Mouse (Mus musculus) forebrain, embryonic 15.5 days (tissue): ENCODE measurements around the gene Lgr4. TPM values are rescaled to one million over a fixed set of nuclear protein-coding genes. Genes with fewer than 3 reads are reported as not detected.

Experiments
- ATAC-seq: fragments of 200-750 bp; cut with Nextera tagmentation; replicated peaks from 2 replicates; pipeline ENCODE4 v1.8.0; 2017; ENCODE audit warnings: mild to moderate bottlenecking, moderate TSS enrichment, moderate library complexity
- H3K27ac ChIP-seq: fragments of 300-500 bp; sonication (generic); replicated peaks from 2 replicates; pipeline ENCODE4 v1.5.1; 2015; ENCODE audit warnings: mild to moderate bottlenecking, inconsistent platforms
- H3K27me3 ChIP-seq: fragments of 300-500 bp; sonication (generic); 2 replicates; pipeline ENCODE4 v1.6.1; 2015; ENCODE audit warnings: inconsistent platforms
- H3K36me3 ChIP-seq: fragments of 300-500 bp; sonication (generic); 2 replicates; pipeline ENCODE4 v1.6.1; 2015; ENCODE audit warnings: mild to moderate bottlenecking, inconsistent platforms
- H3K4me1 ChIP-seq: fragments of 300-500 bp; sonication (generic); 2 replicates; pipeline ENCODE4 v1.6.1; 2015; ENCODE audit warnings: inconsistent platforms
- H3K4me2 ChIP-seq: fragments of 300-500 bp; sonication (generic); replicated peaks from 2 replicates; pipeline ENCODE4 v1.6.1; 2015; ENCODE audit warnings: mild to moderate bottlenecking, inconsistent platforms
- H3K4me3 ChIP-seq: fragments of 300-500 bp; sonication (generic); 2 replicates; pipeline ENCODE4 v1.5.1; 2015; ENCODE audit warnings: mild to moderate bottlenecking, inconsistent platforms
- H3K9ac ChIP-seq: fragments of 300-500 bp; sonication (generic); replicated peaks from 2 replicates; pipeline ENCODE4 v1.6.1; 2015; ENCODE audit warnings: mild to moderate bottlenecking, inconsistent platforms
- H3K9me3 ChIP-seq: fragments of 300-500 bp; sonication (generic); 2 replicates; pipeline ENCODE4 v1.6.1; 2016; ENCODE audit warnings: inconsistent platforms
- WGBS: fragments of 180-500 bp; shearing (Covaris S2); methylation state at CpG from one replicate; pipeline ENCODE4 v1.1.7; 2015; ENCODE audit warnings: mixed read lengths; 5-methylcytosine and 5-hydroxymethylcytosine counted together
- polyA plus RNA-seq: library from polyadenylated mRNA; unstranded; fragments of >200 nt; fragmentation: Nextera tagmentation; extraction: Ambion mirVana; gene quantifications from 2 replicates; pipeline ENCODE4 v1.2.1, GENCODE M21; 2015

The Lgr4 gene
- polyA plus RNA-seq, 1 experiment from 2014 or later = 3.0 TPM

DNA sequence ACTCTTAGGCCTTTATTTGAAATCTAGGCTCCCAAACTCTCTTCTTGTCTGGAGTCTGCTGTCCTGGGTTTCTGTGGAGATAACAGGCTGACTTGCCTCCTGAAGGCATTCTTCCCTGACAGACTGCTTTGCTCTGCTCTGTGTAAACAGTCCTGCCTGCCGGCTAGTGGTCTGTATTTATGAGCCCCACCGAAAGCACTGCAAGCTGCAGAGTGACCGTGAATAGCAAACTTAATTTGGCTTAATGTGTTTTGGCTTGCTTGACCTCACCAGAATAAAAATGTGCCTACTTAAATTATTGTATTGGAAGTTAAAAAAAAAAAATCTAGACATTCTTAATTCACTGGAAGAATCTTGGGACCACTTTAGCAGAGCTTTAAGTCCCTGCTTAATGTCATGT lies 71.7 kb downstream of the Lgr4 start:
- H3K36me3 ChIP-seq = no peaks in the 10 kb centered on the region
- H3K27ac ChIP-seq = no peak overlapping the region
- H3K4me2 ChIP-seq = no peak overlapping the region
- WGBS = 2% methylated on average over 3 of the region's 3 CpGs
- ATAC-seq = no peak
- H3K4me3 ChIP-seq = no peak overlapping the region
- no peak overlapping the region for H3K9ac ChIP-seq
- H3K27me3 ChIP-seq = peaks cover 51% of the 10 kb centered on the region; the same call in 1 of the 2 replicates
- no peaks in the 10 kb centered on the region for H3K9me3 ChIP-seq
- H3K4me1 ChIP-seq = no peaks in the 10 kb centered on the region; the same call in 1 of the 2 replicates

DNA sequence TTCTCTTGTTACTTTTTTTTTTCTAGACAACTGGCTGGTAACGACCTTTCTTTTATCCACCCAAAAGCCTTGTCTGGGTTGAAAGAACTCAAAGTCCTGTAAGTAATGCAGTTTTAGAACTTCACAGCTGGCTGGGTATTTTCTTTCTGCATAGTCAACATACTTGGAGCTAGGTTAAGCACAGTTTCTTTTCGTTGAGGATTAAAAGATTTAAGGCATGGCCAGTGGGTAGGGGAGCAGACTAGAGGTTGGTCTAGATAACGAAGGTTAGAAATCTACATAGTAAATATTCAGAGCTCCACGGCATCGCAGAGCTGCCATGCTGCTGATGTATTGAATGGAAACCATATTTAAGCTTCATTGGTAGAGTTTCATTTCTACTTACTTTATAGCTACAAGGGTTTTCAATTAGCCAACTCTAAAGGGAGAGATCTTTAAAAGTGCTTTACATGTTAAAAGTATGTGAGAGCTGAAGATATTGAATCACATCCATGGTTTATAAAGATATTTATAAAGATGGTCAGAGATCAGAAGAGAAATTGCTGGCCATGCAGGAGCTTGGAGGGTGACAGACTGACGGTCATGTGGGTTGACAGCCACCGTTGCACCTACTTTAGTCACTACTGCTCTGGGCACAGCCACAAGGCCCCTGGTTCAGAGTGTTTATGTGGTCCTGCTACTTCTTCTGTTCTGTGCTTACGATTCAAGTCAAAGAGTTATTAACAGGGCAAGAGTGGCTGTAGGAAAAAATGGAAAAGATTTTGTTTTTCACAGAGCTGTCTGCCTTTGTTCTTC lies 72.4 kb downstream of the Lgr4 start:
- H3K9me3 ChIP-seq = no peaks in the 10 kb centered on the region
- no peak overlapping the region for H3K27ac ChIP-seq
- no peak overlapping the region for H3K9ac ChIP-seq
- no peak overlapping the region for H3K4me3 ChIP-seq
- H3K27me3 ChIP-seq = peaks cover 46% of the 10 kb centered on the region; the same call in 1 of the 2 replicates
- no peak for ATAC-seq
- WGBS = 25% methylated on average over 8 of the region's 8 CpGs
- H3K4me2 ChIP-seq = no peak overlapping the region
- no peaks in the 10 kb centered on the region for H3K36me3 ChIP-seq
- no peaks in the 10 kb centered on the region; the same call in 1 of the 2 replicates for H3K4me1 ChIP-seq

DNA sequence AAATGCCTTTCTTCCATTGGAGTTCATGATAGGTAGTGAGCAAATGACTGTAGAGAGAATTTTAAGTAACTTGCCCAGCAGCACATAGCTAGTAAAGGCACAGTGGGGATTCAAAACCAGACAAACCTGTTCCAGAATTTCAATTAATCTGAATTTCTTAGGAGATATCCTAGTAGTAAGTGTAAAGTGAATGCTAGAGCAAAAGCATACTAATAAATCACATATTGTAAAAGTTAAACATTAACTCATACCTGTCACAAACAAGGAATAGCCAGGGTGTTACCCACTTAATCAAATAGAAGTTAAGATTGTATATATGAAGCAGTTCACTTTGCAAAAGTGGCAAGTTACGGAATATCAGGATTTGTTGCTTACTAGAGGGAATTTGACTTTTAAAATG lies 74.3 kb downstream of the Lgr4 start:
- Histone ChIP-seq H3K9ac (no peak overlapping the region), H3K36me3 (no peaks in the 10 kb centered on the region), H3K9me3 (no peaks in the 10 kb centered on the region), H3K27ac (no peak overlapping the region), H3K4me3 (no peak overlapping the region), H3K27me3 (peaks cover 39% of the 10 kb centered on the region; the same call in 1 of the 2 replicates), H3K4me2 (no peak overlapping the region), H3K4me1 (no peaks in the 10 kb centered on the region; the same call in 1 of the 2 replicates)
- ATAC-seq = no peak
- WGBS = 77% methylated on average over 1 of the region's 1 CpGs

DNA sequence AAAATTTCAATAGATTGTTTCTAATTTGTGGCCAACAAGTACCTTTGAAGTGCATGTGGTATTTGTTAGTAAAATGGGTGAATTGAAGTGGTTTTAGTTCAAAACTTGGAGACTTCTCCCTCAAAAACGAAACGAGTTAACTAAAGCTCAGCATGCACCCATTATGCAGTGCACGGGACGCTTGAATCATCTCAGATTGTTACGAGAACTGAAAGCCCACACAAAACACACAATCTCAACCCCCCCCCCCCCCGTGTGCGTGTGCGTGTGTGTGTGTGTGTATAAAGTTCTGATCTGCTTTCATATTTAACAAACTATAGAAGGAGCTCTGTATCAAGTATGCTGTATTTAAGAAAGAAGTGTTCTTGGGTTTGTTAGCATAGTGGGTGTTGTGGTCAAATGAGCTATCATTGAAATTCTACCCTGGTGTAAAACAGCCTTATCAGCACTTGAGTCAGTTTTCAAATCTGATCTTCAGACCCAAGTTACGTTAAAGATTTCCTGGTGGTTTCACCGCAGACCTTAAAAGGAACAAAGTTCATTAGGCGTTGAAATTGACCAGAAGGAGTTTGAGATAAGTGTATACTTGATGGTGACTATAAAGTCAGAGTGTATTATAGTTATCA lies 75.1 kb downstream of the Lgr4 start:
- H3K4me2 ChIP-seq = no peak overlapping the region
- H3K27me3 ChIP-seq = peaks cover 32% of the 10 kb centered on the region; the same call in 1 of the 2 replicates
- no peaks in the 10 kb centered on the region; the same call in 1 of the 2 replicates for H3K4me1 ChIP-seq
- no peak overlapping the region for H3K9ac ChIP-seq
- no peak for ATAC-seq
- H3K9me3 ChIP-seq = no peaks in the 10 kb centered on the region
- H3K27ac ChIP-seq = no peak overlapping the region
- WGBS = 18% methylated on average over 11 of the region's 11 CpGs
- H3K36me3 ChIP-seq = no peaks in the 10 kb centered on the region
- no peak overlapping the region for H3K4me3 ChIP-seq

DNA sequence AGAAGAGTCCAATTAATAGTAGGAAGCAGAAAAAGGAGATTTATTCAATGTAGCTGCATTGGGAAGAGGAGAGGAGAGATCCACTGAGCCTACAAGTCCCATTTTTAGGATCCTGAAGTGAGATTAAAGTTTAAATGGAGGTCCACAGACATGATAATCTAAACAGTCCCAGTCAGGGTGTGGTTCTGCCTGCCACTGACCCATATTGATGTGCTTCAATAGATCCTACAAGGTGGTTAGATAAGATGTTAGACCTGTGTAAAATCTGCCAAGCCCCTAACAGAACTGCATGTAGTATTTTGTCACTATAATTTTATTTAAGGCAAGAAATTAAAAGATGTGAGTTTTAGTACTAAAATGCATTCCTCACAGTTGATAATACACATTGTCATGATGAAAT lies 76.0 kb downstream of the Lgr4 start:
- Histone ChIP-seq H3K36me3 (no peaks in the 10 kb centered on the region), H3K9ac (no peak overlapping the region), H3K4me3 (no peak overlapping the region), H3K4me1 (no peaks in the 10 kb centered on the region; the same call in 1 of the 2 replicates), H3K27me3 (peaks cover 24% of the 10 kb centered on the region; the same call in 1 of the 2 replicates), H3K9me3 (no peaks in the 10 kb centered on the region), H3K27ac (no peak overlapping the region), H3K4me2 (no peak overlapping the region)
- ATAC-seq = no peak

DNA sequence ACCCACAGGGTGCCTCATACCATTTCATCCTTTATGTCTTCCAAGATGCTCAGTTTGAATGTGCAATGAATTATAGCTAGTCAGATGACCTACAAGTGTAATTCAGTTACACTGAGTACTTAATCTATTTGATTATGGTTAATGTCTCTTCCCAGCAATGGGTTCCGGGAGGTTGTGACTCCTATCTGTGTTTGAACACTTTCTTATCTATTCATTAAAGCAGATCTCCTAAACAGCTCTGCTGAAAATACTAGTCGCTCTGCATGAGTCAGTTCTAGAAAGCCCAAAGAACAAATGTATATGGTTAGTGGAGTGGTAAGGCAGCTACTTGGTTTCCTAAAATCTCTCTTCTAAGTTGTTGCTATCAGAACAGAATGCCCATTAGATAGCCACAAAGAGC lies 77.6 kb downstream of the Lgr4 start:
- ATAC-seq = no peak
- Histone ChIP-seq H3K4me2 (no peak overlapping the region), H3K36me3 (no peaks in the 10 kb centered on the region), H3K4me3 (no peak overlapping the region), H3K27ac (no peak overlapping the region), H3K27me3 (peaks cover 20% of the 10 kb centered on the region; the same call in 1 of the 2 replicates), H3K9me3 (no peaks in the 10 kb centered on the region), H3K4me1 (no peaks in the 10 kb centered on the region), H3K9ac (no peak overlapping the region)
- WGBS = 85% methylated on average over 2 of the region's 2 CpGs

DNA sequence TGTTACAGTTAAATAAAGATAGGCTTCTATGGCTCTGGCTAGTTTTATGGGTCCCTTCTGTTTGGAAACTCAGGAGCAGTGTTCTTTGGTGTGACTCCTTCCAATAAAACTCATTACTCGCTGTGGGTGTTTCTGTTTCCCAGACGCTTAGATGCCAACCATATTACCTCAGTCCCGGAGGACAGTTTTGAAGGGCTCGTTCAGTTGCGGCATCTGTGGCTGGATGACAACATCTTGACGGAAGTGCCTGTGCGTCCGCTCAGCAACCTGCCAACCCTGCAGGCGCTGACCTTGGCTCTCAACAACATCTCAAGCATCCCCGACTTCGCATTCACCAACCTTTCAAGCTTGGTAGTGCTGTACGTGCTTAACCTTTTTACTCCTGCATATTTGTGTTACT lies 79.0 kb downstream of the Lgr4 start:
- 73% methylated on average over 12 of the region's 12 CpGs for WGBS
- H3K4me2 ChIP-seq = no peak overlapping the region

DNA sequence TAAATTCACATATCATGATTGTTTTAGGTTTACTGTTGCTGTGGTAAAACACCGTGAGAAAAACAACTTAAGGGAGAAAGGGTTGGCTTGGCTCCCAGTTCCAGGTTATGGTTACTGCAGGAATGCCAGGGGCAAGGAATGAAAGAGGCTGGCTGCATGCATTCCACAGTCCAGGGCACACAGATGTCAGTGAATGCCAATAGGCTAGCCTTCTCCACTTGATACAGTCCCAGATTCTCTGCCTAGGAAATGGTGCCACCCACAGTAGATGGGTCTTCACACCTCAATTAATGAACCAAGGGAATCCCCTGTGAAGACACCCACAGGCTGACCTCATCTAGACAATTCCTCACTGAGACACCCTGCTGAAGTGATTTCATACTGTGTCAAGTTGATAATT lies 87.2 kb downstream of the Lgr4 start:
- Histone ChIP-seq H3K9ac (no peak overlapping the region), H3K27ac (no peak overlapping the region), H3K4me2 (no peak overlapping the region), H3K9me3 (no peaks in the 10 kb centered on the region), H3K36me3 (no peaks in the 10 kb centered on the region), H3K4me1 (no peaks in the 10 kb centered on the region), H3K27me3 (no peaks in the 10 kb centered on the region), H3K4me3 (no peak overlapping the region)
- ATAC-seq = no peak; the same call in 1 of the 2 replicates
- 67% methylated on average over 1 of the region's 1 CpGs for WGBS

More for the DNA sequence above, 79.0 kb downstream of the Lgr4 start:
- Histone ChIP-seq H3K9me3 (no peaks in the 10 kb centered on the region), H3K4me1 (no peaks in the 10 kb centered on the region), H3K4me3 (no peak overlapping the region), H3K36me3 (no peaks in the 10 kb centered on the region), H3K27ac (no peak overlapping the region), H3K27me3 (peaks cover 12% of the 10 kb centered on the region; the same call in 1 of the 2 replicates), H3K9ac (no peak overlapping the region)
- no peak for ATAC-seq

DNA sequence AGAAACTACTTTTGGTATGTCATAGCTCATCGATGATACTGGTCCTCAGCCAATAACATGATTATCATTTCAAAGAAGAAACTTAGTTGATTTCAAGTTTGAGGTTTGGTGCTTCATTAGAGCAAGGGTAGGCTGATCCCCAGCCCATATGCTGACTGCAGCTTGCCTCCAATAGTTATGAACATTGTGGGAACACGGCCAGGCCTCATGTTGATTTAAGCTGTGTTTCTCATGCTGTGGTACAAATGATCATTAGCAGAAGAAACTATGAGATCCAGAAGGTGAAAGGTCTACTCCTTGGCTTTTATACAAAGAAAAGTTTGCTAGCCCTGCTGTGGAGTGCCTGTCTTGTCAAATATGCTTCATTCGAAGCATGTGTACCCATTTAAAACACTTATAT lies 87.7 kb downstream of the Lgr4 start:
- Histone ChIP-seq H3K27me3 (no peaks in the 10 kb centered on the region), H3K27ac (no peak overlapping the region), H3K4me2 (no peak overlapping the region), H3K9ac (no peak overlapping the region), H3K9me3 (no peaks in the 10 kb centered on the region), H3K36me3 (no peaks in the 10 kb centered on the region), H3K4me3 (no peak overlapping the region), H3K4me1 (no peaks in the 10 kb centered on the region)
- ATAC-seq = 0 out of 2 replicates have a peak, but pooled peaks have one; percentile 35
- WGBS = 60% methylated on average over 3 of the region's 3 CpGs

DNA sequence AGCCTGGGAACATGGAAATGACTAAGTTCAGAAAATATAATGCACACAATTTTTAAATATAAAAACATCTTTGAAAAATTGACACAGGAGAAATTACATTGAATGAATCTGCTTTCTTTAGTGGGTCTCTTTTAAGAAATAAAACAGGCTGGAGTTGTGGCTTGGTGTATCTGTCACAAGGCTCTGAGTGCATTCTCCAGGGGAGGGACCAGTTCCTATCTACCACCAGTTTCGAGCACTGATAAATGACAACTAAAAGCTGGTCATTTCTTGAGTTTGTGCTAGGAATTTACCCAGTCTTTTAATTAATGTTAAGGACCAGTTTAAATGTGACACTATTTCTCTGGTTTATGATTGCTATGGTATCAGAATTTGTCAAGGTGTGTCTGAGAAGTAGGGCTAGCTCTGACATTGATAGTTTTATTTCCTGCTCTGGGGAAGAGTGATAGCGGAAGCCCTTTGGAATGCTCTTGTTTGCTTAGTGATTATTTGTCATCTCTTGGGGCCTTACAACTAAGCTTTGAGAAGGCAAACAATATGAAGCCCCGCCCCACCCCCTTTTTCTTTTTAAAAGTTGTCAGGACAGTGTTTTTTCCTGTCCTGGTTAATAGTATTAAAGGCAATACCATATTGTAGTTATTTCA lies 88.3 kb downstream of the Lgr4 start:
- Histone ChIP-seq H3K36me3 (no peaks in the 10 kb centered on the region), H3K4me3 (no peak overlapping the region), H3K9ac (no peak overlapping the region), H3K4me2 (no peak overlapping the region), H3K9me3 (no peaks in the 10 kb centered on the region), H3K4me1 (no peaks in the 10 kb centered on the region), H3K27me3 (no peaks in the 10 kb centered on the region), H3K27ac (no peak overlapping the region)
- ATAC-seq = no peak
- 87% methylated on average over 3 of the region's 3 CpGs for WGBS

DNA sequence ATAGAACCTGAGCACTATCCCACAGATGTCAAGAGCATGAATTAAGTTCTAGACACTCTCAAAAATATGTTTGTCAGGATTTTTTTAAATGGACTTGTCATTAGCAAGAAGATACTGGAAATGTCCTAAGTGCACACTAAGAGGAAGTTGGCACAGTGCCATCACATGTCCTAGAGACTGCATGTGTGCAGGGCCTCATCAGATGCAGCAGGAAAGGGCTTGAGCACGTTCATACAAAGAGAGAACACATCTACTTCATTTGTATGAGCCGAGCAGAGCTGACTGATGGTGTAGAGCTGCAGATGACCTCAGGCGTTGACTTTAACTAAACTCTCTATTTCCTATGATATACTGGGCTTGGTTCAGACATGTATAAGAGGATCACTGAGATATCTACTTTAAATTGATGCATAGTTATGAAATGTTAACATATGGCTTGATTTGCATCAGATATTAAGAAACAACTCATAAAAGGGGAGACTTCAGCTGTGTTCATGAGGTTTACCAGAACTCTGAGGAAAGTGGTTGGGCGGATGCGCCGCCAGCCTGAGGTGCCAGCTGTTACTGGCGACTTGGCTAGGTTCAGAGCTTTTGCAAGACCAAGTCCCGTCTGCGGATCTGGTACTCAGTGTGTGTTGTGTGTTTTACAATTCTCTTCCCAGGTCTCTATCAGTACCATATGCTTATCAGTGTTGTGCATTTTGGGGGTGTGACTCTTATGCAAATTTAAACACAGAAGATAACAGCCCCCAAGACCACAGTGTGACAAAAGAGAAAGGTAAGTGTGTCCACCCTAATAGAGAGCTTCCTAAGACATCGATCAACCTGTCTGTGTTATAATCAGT lies 90.2 kb downstream of the Lgr4 start:
- 91% methylated on average over 10 of the region's 10 CpGs for WGBS
- ATAC-seq = no peak
- H3K36me3 ChIP-seq = no peaks in the 10 kb centered on the region
- H3K4me1 ChIP-seq = no peaks in the 10 kb centered on the region
- no peak overlapping the region for H3K9ac ChIP-seq
- H3K27ac ChIP-seq = no peak overlapping the region
- no peak overlapping the region for H3K4me2 ChIP-seq
- no peak overlapping the region for H3K4me3 ChIP-seq
- H3K27me3 ChIP-seq = no peaks in the 10 kb centered on the region
- no peaks in the 10 kb centered on the region for H3K9me3 ChIP-seq
